Mouse (Mus musculus) embryonic facial prominence, embryonic 11.5 days (tissue): ENCODE results near the gene Pnp. TPM values are rescaled to one million over a fixed set of nuclear protein-coding genes. Genes with fewer than 3 reads are reported as not detected.
"Not testable (repeated sequence)": the region's sequence is repeated elsewhere in the genome, so short reads cannot be mapped to it uniquely, and the experiment has no call there.

Experiments used
- ATAC-seq: fragments of 200-750 bp; cut with Nextera tagmentation; replicated peaks from 2 replicates; pipeline ENCODE4 v1.8.0; 2017; ENCODE audit warnings: low read depth; ENCODE audit not compliant: insufficient number of reproducible peaks, low FRiP score, low TSS enrichment
- DNase-seq: peaks from one replicate; pipeline ENCODE4 v3.0.0-alpha.2; 2015; ENCODE audit warnings: low spot score
- H3K27ac ChIP-seq: fragments of 300-500 bp; sonication (generic); replicated peaks from 2 replicates; pipeline ENCODE4 v1.5.1; 2014; ENCODE audit warnings: mild to moderate bottlenecking, low read depth, low read length, control low read depth
- H3K27me3 ChIP-seq: fragments of 300-500 bp; sonication (generic); 2 replicates; pipeline ENCODE4 v1.6.1; 2014; ENCODE audit warnings: mild to moderate bottlenecking, low read length, moderate library complexity, mixed read lengths; ENCODE audit not compliant: control insufficient read depth, insufficient read depth
- H3K36me3 ChIP-seq: fragments of 300-500 bp; sonication (generic); replicated peaks from 2 replicates; pipeline ENCODE4 v1.6.1; 2014; ENCODE audit warnings: low read depth, mild to moderate bottlenecking, low read length, moderate library complexity, mixed read lengths; ENCODE audit not compliant: control insufficient read depth, insufficient read depth
- H3K4me1 ChIP-seq: fragments of 300-500 bp; sonication (generic); 2 replicates; pipeline ENCODE4 v1.6.1; 2014; ENCODE audit warnings: low read length, mixed read lengths; ENCODE audit not compliant: control insufficient read depth, insufficient read depth
- H3K4me2 ChIP-seq: fragments of 300-500 bp; sonication (generic); 2 replicates; pipeline ENCODE4 v1.6.1; 2014; ENCODE audit warnings: low read depth, mild to moderate bottlenecking, control low read depth, low read length, moderate library complexity
- H3K4me3 ChIP-seq: fragments of 300-500 bp; sonication (generic); 2 replicates; pipeline ENCODE4 v1.5.1; 2014; ENCODE audit warnings: low read depth, low read length, control low read depth
- H3K9ac ChIP-seq: fragments of 300-500 bp; sonication (generic); replicated peaks from 2 replicates; pipeline ENCODE4 v1.6.1; 2014; ENCODE audit warnings: mild to moderate bottlenecking, control low read depth, low read length
- H3K9me3 ChIP-seq: fragments of 300-500 bp; sonication (generic); replicated peaks from 2 replicates; pipeline ENCODE4 v1.6.1; 2016; ENCODE audit warnings: mild to moderate bottlenecking, low read length, inconsistent platforms, mixed read lengths; ENCODE audit not compliant: control insufficient read depth
- WGBS: fragments of 180-500 bp; shearing (Covaris S2); extraction: QIAGEN DNeasy Blood & Tissue Kit; methylation state at CpG from one replicate; pipeline ENCODE4 v1.1.7; 2014; 5-methylcytosine and 5-hydroxymethylcytosine counted together
- polyA plus RNA-seq: library from polyadenylated mRNA; unstranded; fragments of >200 nt; fragmentation: Nextera tagmentation; extraction: Ambion mirVana; gene quantifications from 2 replicates; pipeline ENCODE4 v1.2.1, GENCODE M21; 2014

The Pnp gene
- polyA plus RNA-seq, 1 experiment from 2014 or later, result 72.8 TPM

DNA sequence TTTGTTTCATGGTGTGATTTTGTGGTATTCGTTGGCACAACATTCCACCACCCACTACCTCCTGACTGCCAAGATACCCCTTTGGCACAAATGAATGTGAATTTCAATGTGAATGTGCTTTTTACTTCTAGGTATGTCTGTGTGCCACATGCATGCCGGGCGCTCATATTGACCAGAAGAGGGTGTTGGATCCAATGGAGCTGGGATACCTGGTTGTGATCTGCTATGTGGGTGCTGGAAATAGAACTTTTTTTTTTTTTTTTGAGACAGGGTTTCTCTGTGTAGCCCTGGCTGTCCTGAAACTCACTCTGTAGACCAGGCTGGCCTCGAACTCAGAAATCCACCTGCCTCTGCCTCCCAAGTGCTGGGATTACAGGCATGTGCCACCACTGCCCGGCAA lies 42.2 kb downstream of the Pnp start:
- H3K27ac ChIP-seq, H3K4me1 ChIP-seq, ATAC-seq, H3K36me3 ChIP-seq, H3K4me2 ChIP-seq, DNase-seq, H3K27me3 ChIP-seq, H3K9me3 ChIP-seq, H3K4me3 ChIP-seq, H3K9ac ChIP-seq: not testable (repeated sequence)
- 91% methylated on average over 5 of the region's 5 CpGs for WGBS

DNA sequence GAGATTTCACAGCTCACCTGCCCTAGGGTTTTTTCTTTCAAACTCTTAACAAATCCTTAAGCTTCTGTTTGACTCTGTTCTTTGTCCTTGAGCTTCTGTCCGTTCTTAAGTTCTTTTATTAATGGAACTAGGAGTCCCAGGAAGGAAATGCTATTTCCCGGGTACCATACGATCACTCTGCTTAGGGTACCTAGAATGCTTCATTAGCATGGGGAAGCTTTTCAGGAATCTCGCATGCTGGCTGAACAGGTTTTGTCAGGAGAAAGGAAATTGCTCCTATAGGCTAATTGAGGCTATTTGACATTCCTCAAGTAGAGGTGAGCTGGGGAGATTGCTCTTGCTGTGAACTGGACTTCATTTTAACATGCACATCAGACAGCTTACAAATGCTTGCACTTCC lies 42.8 kb downstream of the Pnp start:
- Histone ChIP-seq H3K27ac (no peak overlapping the region), H3K9ac (no peak overlapping the region), H3K4me3 (no peak overlapping the region), H3K4me1 (no peaks in the 10 kb centered on the region), H3K27me3 (no peaks in the 10 kb centered on the region), H3K36me3 (no peaks in the 10 kb centered on the region), H3K4me2 (no peak overlapping the region), H3K9me3 (no peaks in the 10 kb centered on the region)
- ATAC-seq, result no peak
- 55% methylated on average over 4 of the region's 4 CpGs for WGBS
- peak; percentile 22 for DNase-seq

DNA sequence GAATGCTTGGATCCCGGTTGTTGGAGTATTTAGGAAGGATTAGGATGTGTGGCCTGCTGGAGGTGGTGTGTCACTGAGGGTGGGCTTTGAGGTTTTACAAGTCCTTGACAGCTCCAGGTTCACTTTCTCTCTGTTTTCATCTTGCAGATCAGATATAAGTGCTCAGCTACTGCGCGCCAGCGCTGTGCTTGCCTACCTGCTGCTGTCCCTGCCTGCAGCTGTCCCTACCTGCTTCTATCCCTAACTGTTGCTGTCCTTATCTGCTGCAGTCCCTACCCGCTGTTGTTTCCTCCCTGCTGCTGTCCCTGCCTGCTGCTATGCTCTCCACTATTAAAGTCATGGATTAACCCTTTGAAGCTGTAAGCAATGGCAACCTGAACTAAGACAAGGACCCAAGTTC lies 44.1 kb downstream of the Pnp start:
- DNase-seq, result no peak
- Histone ChIP-seq H3K4me3 (no peak overlapping the region), H3K27ac (no peak overlapping the region), H3K4me2 (no peak overlapping the region), H3K4me1 (no peaks in the 10 kb centered on the region), H3K27me3 (no peaks in the 10 kb centered on the region), H3K9ac (no peak overlapping the region), H3K9me3 (no peaks in the 10 kb centered on the region), H3K36me3 (no peaks in the 10 kb centered on the region)
- ATAC-seq, result no peak
- 55% methylated on average over 5 of the region's 5 CpGs for WGBS

DNA sequence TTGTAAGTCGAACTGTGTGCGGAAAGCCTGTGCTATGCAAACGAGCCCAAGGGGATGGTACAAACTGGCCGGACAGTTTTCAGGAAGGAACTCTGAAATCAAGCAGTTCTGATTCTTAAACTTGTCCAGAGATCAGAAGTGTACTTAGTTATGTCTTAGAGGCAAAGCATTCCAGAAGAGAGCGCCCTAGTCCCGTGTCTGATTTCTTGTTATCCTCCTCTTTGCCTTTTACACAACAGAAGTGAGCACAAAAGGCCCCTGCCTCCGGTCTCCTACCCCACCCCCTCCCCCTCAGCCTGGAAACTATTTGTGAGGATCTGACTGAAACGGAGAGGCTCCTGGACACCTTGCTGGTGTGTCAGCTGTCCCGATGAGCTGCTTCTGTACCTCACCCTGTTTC lies 45.8 kb downstream of the Pnp start:
- Histone ChIP-seq H3K4me1 (no peaks in the 10 kb centered on the region), H3K9ac (peak overlapping the region; percentile 25), H3K4me2 (no peak overlapping the region), H3K9me3 (no peaks in the 10 kb centered on the region), H3K27ac (no peak overlapping the region), H3K4me3 (no peak overlapping the region), H3K36me3 (no peaks in the 10 kb centered on the region), H3K27me3 (no peaks in the 10 kb centered on the region)
- WGBS, result 14% methylated on average over 9 of the region's 9 CpGs
- DNase-seq (peak; percentile 47), ATAC-seq (no peak)

DNA sequence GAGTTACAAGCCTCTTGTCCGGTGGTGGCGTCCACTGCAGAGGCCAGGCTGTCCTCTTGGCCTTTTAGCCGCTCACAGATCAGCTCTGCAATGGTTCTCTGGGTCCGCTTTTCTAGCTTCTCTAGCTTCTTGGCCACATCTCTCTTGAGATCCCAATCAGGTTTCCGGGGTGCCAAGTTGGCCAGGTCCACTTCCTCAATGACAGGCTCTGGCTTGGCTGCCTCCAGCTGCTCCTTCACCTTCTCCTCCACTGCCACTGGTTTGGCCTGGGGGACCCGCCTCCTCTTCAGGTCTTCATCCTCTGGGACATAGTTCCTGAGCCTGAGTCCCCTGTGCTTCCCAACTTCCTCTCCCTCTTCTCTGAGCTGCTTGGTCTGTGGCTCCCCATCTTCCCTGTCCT lies 47.6 kb downstream of the Pnp start:
- H3K9ac ChIP-seq, H3K4me1 ChIP-seq, ATAC-seq, DNase-seq, H3K4me2 ChIP-seq, H3K9me3 ChIP-seq, H3K27me3 ChIP-seq, H3K4me3 ChIP-seq, H3K36me3 ChIP-seq, H3K27ac ChIP-seq: not testable (repeated sequence)
- 96% methylated on average over 6 of the region's 6 CpGs for WGBS

DNA sequence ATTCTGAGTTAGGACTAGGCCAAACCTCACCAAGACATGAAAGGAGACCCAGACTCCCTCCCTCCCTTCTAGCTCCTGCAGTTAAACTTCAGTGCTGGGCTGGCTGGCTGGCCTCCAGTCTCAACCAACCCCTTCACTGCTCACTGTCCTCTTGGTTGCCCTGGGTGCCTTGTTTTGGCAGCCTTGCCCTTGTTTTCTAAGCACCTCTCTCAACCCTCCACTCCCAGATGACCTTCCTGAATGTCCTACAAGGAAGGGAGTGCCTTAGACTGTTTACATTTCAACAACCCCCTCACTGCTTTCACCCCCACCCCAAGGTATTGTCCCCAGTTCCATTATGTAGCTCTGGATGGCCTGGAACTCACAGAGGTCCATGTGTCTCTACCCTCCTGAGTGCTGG lies 48.7 kb downstream of the Pnp start:
- Histone ChIP-seq H3K9me3 (no peaks in the 10 kb centered on the region), H3K27me3 (no peaks in the 10 kb centered on the region), H3K4me1 (no peaks in the 10 kb centered on the region), H3K4me3 (no peak overlapping the region), H3K4me2 (no peak overlapping the region), H3K9ac (no peak overlapping the region), H3K36me3 (no peaks in the 10 kb centered on the region), H3K27ac (no peak overlapping the region)
- DNase-seq, result no peak
- ATAC-seq, result no peak

DNA sequence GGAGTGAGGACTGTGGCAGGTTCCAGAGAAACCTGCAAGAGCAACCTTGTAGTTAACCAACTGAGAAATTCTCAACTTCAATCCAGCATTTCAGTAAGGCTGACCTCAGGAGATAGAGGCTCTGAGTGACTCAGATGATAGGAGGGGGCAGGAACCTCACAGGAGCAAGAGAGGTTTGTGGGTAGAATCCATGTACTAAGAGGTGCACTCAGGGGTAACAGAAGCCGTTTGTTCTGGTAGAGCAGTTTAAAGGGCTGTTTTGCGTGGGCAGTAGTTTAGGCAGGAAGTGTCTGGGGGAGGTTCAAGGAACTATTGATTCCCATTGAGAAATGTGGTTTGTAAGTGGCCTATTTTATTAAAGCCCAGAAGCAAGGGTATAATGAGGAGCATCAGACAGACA lies 50.3 kb downstream of the Pnp start:
- no peak overlapping the region for H3K4me3 ChIP-seq
- 26% methylated on average over 2 of the region's 2 CpGs for WGBS
- DNase-seq (no peak), ATAC-seq (no peak)
- no peak overlapping the region for H3K9ac ChIP-seq
- no peaks in the 10 kb centered on the region for H3K9me3 ChIP-seq
- no peaks in the 10 kb centered on the region for H3K36me3 ChIP-seq
- H3K27me3 ChIP-seq, result no peaks in the 10 kb centered on the region
- H3K4me1 ChIP-seq, result no peaks in the 10 kb centered on the region
- H3K4me2 ChIP-seq, result no peak overlapping the region
- H3K27ac ChIP-seq, result no peak overlapping the region

DNA sequence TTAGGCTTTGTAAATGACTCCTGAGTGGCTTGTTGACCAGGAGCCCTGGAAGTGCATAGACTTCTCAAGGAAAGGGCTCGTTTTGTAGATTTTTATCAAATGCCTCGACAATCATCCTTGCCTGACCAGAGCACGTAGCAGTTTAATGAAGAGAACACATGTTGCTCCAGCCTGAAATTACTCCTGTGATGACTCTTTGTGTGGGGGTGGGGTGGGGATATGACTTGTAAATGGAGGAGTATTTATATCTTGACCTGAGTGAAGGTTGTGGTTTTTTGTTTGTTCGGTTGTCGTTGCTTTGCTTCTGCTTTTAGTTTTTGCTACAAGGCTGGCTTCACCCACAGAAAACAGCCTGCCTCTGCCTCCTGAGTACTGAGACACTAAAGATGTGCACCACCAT lies 51.0 kb downstream of the Pnp start:
- H3K27me3 ChIP-seq, result no peaks in the 10 kb centered on the region
- no peaks in the 10 kb centered on the region for H3K36me3 ChIP-seq
- H3K4me1 ChIP-seq, result no peaks in the 10 kb centered on the region
- H3K9ac ChIP-seq, result no peak overlapping the region
- H3K4me3 ChIP-seq, result no peak overlapping the region
- ATAC-seq, result no peak
- no peaks in the 10 kb centered on the region for H3K9me3 ChIP-seq
- H3K4me2 ChIP-seq, result no peak overlapping the region
- WGBS, result 85% methylated on average over 5 of the region's 5 CpGs
- H3K27ac ChIP-seq, result no peak overlapping the region
- no peak for DNase-seq

DNA sequence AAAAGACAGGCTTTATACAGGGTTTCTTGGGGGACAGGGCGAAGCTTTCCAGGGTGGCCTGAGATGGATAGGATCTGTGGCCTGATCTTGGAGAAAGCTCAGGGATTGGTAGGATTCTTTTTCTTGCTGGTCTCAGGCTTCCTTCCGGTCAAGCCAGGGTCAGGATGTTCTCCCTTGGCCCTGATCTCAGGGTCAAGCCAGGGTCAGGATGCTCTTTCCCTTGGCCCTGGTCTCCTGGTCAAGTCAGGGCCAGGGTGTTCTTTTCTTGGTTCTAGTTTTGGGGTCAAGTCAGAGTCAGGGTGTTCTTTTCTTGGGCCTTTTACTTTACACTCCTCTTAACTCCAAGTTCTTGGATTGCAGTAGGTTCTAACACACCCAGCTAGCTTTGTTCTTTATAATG lies 56.8 kb downstream of the Pnp start:
- DNase-seq, result no peak
- no peak overlapping the region for H3K9ac ChIP-seq
- H3K36me3 ChIP-seq, result no peaks in the 10 kb centered on the region
- H3K27ac ChIP-seq, result no peak overlapping the region
- no peak overlapping the region for H3K4me3 ChIP-seq
- no peaks in the 10 kb centered on the region for H3K4me1 ChIP-seq
- ATAC-seq, result no peak
- H3K27me3 ChIP-seq, result no peaks in the 10 kb centered on the region
- 85% methylated on average over 2 of the region's 2 CpGs for WGBS
- H3K9me3 ChIP-seq, result no peaks in the 10 kb centered on the region
- H3K4me2 ChIP-seq, result no peak overlapping the region
